Mouse (Mus musculus) A20 (cell line): Measurements from ENCODE around the gene Cst7.
"Not testable (repeated sequence)": the region's sequence is repeated elsewhere in the genome, so short reads cannot be mapped to it uniquely, and the experiment has no call there.

Source experiments
- DNase-seq: peaks from one replicate; pipeline ENCODE4 v3.0.0-alpha.2; 2011; ENCODE audit warnings: low read depth, low spot score

The Cst7 gene

DNA sequence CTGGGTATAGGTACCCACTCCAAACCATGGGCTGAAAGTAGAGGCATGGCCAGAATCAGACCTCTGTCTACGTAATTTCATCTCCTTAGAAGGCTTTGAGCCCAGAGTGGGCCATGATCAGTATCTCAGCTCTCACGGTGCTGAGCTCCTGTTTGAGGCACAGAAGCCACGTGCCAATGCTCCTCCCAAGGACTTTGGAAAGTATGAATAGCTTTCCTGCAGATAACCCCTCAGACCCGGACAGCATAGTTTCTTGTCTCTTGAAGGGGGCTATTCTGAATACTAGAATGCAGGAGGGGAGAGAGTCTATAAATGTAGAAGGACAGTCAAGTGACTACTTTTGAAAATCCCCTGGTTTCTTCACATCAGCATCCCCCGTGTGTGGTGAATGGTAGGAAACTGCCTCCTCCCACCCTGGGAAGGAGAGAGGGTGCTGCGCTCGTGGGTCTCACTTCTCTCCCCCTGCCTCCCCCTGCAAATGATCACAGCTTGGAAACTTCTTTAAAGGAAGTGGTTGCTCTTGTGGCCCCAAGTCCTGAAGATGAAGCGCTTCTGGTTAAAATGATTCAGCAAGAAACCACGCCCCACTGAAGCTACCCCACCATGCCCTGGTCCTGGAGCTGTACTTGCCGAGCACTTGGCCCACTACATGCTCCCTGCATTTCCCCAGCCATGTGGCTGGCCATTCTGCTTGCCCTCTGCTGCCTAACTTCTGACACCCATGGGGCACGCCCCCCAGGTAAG is at the start of gene Cst7:
Gene Cst7, plus strand, starts transcription at position 569 of the 744 bp plus-strand sequence.
- DNase-seq, result peak; percentile 51

DNA sequence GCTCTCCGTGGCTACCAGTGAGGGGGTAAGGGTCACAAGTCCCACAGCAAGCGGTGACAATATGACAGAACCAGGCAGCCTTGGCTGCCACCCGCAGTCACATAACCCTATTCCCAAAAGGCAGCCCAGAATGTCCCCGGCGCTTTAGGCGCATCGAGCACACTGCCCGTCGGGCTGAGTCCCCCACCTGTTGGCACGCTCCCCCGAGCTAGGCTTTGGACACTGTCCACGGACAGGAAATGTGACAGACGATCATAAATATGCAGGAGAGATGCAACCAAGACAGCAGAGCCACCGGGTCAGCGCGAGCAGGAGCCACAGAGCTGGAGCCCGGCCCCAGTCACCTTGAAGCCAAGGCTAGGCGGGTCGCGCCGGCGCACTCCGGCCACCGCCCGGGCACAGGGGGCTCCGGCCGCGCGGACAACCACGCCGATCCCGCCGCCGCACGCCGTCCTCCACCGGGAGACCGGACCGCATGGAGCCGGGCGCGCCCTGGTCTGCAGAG is 44.5 kb upstream of the Cst7 start:
- no peak for DNase-seq

DNA sequence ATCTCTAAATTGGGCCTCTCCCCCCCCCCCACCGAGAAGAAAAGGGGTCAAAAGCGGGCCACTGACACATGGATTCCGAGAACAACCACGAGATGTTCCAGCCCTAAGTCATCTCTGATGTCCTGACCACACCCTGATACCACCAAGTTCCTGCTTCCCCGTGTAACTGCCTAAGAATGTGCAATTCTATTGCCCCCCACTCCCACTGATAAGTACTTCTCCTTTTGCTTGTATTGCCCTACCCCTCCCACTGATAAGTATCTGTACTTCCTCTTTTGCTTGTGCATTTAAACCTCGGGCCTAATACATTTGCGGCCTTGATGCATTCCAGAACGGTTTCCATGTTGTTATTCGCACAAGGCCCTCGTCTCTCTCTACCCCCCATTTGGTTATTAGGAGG is 20.6 kb upstream of the Cst7 start:
- DNase-seq, result not testable (repeated sequence)

DNA sequence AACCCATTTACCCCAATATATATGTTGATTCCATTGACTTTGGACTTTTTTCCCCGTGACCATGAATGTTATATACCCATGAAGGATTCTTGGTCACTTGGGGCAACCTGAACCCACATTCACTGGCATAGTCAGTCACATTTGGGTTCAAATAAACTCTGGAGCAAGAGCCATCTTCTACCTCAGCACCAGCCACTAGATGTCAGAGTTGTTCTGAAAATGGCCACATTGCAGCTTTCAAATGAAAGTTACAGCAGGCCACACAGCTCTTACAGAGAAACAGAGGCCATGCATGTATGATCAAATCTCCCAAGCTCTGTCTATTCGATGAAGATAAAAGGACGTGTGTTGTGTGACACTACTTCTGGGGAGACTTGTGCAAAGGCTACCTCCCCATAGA is 11.6 kb upstream of the Cst7 start:
- DNase-seq, result peak; percentile 73

DNA sequence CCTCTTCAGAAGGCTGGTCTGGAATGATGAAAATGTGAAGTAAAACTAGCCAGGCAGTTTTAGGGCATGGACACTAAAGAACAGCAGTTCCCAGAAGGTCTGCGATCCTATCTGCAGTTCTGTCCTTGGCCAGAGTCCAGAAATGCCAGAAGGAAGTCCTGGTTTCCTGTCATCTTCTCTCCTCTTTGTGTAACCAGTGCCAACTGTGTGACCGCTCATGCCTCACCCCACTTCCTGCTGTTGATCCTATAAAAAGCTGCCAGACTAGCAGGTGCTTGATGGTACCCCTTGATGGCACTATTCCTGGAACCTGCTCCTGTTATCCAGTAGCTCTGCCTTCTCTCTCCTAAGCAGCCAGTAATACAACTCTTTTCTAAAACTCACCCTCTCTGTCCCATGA is 3.2 kb upstream of the Cst7 start:
- peak; percentile 13 for DNase-seq

DNA sequence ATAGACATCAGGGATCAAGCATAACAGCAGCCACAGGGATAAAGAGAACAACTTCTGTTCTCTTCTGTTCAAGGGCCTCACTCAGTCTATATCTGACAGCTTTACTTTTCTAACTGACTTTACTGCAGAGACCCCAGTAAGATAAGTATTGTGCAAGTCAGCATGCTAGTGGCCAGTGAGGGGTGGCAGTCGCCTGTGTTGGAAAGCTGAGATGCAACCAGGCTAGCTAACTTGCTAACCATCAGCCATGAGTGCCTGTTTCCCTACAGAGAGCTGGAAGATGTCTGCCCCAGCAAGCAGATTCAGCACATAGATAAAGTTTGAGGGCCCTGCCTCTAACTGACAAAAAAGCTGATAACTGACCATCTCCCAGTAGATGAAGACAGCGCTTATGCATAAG is 546 bp downstream of the Cst7 start:
- DNase-seq, result no peak

DNA sequence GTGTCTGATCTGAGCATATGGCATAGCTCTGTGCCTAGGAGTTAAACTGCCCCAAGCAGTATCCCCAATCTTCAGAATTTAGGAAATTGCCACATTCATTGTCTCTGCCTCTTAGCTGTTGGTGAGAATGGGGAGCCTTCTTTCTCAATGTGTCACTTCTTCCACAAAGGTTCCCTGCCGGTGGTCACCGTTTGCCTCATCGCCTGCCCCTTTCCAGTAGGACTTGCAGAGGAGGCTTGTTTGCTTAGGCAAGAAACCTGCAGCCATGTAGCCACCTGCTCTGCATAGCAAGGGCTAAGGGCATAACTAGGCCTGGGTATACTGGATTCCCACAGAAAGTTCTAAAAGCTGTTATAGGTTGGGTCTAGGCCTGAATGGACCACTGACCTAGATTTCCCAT is 2.2 kb downstream of the Cst7 start:
- no peak for DNase-seq

DNA sequence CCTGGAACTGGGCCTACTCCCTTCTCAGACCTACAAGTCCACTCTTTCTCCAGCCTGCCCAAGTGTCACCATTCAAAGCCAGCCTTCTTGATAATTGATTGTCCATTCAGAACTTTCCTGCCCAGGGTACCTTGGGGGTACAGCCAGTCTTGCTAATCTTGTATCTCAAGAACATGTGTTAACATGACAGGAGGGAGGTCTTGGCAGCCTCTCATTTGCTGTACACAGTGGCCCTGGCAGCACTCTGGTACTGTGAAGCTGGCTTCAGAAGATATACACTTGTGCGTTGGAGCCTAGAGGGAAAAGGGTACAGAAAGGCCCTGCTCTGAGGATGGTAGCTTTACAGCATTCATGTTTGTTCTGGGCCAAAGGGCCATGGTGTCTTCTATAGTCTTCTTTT is 6.0 kb downstream of the Cst7 start:
- no peak for DNase-seq

DNA sequence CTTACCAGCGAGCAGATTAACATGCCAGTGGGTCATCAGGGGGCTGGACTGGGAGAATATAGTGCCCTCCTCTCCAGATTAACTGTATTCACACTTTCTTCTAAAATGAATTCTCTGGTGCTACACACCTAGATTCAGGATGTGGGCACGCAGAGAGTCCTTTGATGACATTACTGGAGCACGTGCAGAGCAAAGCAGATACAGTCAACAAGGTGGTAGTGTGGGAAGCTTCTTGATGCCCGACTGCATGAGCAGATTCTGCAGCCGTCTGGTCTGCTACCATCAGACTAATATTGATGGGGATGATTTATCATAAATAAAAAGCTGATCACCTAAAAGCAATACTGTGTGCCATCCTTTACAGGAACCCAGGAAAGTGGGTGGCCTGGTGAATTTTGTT is 8.4 kb downstream of the Cst7 start:
- no peak for DNase-seq

DNA sequence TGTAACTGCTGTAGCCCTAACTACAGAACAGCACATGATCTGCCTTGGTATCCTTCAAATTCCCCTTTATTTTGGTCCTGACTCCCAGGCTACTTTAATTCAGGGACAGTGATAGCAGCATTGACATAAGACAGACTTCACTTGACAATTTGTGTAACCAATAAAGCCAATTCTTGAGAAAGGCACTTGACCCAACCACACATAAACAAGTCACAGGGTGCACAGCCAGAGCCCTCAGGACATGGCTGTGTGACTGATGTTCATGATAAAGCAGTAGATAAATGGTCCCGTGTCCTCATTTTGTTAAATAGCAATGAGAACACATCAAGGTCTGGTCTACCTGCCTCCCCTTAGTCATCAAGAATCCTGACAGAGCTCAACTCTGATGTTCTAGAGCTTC is 9.4 kb downstream of the Cst7 start:
- DNase-seq, result no peak

DNA sequence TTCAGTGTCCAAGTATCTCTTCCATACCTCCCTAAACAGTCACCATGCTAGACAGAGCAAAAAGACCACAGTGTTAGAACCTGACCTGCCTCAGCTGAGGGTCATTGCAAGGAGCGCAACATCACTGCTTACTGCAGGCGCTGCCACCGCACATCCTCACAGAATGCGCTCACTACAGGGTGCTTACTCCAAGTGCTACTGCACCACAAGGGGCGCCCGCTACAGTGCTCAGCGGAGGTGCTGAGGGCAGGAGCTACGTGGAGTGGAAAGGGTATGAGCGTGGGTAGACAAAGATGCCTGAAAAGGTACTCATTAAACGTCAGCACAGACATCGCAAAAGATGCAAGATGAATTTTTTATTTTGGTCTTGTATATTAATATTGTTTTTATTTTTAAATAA is 18.9 kb downstream of the Cst7 start:
- DNase-seq, result no peak

DNA sequence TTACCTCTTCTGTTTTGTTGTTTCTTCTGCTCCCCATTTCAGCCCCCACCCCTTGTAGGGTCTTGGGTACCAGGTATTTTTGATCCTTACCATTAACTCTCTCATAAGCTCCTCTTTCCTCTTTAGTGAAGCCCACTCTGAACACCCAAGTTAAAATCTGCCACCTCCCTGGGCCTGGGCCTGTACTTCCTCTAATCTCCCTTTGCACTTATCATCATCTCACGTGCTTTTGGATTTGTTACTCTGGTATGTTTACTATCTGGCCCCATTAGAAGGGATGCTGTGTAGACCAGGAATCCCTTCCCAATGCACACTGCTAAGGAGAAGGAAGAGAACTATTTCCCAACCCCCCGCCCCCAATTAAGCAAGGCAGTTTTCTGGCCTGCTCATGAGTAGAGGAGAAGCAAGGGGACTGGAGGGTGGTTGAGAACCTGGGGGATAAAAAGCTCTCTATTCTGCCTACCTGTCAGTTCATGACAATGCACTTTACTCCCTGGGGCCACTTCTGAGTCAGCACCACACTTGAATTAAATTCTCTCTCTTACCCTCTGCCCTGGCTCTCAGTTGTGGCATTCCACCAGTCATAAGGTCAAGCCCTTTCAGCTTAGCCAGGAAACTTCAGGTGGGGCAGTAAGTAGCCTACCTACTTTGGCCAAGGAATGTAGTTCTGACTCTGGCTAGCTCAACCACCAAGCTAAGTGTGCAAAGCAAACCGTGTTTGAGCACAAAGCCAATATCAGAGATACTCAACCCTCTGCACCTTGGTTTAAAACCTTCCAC is 25.4 kb downstream of the Cst7 start:
- no peak for DNase-seq

DNA sequence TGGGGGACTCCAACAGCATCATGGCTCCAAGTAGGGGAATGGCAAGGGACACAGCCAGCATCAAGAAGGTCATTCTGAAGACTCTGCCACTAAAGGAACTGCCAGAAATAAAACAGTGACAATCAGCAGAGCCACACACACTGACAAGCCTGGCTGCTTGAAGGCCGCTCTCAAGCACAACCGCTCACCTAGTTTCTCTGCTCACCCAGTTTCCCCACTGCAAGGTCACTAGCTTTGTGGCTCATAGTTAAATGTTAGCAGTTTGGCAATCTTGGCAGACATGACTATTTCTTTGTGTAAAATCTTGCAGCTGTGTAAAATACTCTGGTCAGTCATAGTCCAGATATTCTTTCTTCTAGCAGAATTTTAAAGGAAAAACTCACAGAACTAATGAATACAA is 30.0 kb downstream of the Cst7 start:
- no peak for DNase-seq

DNA sequence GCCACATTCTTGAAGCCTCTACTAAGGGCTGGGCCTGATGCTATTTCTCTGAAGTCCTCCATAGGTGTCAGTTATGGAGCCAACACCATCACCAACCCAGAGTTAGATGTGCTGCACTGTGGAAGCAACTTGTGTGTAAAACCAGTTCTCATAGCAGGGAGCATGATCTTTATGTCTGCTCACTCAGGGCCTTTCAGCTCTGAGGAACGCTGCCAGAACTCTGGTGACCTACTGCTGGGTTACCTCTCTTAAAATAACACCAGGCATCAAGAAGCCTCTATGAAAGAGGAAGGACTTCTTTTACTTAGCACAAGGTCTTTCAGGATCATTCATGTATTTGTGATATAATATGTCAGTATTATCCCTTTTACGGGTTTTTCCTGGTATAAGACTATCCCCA is 32.0 kb downstream of the Cst7 start:
- peak; percentile 50 for DNase-seq

DNA sequence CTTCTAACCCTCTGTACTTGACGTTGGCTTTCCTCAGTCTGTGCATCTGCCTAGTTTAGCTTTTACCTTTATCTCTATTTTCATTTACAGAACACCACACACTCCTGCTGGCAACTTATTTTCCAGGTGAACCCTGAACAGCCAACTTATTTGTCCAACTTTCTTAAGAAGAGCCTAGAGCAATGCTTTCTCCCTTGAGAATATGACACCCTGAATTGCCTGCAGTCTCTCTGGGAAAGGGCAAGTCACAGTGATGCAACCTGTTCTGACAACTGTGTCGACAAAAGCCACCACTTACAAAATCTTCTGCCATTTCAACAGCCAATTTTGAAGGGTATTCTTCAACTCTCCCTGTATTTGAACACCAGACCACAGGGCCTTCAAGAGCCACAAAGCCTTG is 34.6 kb downstream of the Cst7 start:
- DNase-seq, result no peak

DNA sequence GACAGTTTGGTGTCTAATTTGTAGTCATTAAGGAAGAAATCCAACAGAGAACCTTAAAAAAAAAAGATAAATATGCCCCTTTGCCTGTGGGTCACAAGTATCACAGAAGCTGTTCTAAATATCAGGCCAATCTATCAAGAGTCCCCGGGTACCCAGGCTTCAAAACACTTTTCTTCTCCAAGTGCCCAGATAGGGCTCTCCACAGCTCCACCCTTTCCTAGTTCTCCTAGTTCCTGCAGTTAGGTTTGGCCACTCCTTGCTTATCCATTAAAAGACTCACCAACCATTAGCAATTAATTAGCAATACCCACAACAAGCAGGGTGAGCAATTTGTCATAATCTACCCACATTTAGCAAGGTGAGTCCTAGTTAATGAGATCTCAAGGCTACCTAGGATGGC is 36.9 kb downstream of the Cst7 start:
- DNase-seq, result no peak

DNA sequence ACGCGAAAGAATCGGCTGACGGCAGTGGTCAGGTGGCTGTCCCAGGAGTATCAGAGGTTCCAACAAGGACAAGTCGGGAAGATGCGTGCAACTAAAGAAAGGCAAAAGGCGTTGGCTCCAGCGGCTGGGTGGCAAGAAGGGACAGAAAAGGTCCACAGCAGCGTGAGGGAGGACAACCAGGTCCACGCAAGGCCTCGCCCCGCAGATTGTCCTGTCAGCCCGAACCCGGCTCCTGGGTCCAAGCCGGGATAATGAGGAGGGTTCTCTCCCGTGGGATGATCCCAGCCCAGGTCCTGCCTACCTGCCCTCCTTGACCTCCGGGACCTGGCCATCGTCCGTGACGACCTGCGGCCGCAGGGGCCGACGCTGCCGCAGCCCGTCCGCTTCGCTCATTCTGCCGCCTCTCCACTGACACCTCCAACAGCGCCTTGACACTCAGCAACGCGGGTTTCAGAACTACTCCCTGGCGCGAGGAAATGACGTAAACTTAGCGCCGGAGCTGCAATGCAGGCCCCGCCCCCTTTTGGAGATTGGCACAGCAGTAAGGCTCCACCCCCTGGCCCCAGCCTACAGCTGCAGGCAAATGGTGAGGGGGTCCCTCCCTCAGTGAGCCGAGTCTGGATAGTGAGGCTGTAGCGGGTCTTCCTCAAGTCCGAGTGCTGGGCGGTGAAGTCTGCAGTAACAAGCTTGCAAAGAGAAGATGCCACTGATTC is 38.0 kb downstream of the Cst7 start, which contains the start of gene Apmap:
Gene Apmap, minus strand, starts transcription at position 481 of the 713 bp plus-strand sequence.
- peak; percentile 98 for DNase-seq

DNA sequence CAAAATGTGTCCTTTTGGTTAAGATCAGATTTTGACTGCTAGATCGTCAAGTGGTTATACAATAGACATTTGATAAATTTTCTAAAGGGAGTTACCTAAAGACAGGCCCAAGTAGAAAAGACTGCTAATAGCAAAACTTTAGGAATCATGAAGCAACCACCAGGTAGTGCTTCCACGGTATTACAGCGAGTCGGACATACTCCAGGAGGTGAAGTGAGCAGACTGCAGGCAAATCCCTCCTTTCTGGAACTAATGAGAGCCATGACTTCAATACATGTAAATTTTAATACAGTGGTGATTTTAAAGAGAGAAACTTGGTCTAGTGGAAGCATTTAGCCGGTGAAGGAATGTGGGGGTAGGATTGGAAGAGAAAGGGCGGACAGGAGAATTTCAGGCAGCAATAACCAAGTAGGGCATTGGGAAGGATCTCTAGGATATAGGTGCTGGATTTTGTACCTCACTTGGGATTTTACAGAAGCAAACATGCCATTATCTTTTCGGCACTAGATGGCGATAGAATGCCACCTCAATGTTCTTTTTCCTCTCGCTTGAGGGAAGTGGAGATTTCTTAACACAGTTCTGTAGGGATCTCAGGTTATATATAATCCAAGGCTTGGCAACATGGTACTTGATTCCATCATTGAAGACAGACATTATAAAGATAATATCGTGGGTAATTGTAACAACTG is 38.8 kb downstream of the Cst7 start:
- peak; percentile 82 for DNase-seq

DNA sequence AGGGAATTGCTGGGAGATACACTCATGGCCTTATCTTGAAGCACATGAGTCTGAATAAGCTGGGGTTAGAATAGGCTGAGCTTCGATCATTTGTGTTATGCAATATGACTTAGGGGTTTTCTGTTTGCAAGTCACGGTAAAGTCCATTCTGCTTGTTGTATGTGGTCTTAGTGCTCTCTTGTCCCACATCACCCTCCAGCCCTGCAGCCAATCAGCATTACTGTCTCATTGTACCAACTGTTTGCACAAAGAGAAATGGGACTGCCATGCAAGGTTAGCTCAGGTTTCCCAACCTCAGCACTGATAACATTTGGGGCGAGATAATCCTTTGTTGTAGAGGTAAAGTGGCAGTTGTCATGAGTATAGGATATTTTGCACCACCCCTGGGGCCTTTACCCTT is 39.9 kb downstream of the Cst7 start:
- no peak for DNase-seq

DNA sequence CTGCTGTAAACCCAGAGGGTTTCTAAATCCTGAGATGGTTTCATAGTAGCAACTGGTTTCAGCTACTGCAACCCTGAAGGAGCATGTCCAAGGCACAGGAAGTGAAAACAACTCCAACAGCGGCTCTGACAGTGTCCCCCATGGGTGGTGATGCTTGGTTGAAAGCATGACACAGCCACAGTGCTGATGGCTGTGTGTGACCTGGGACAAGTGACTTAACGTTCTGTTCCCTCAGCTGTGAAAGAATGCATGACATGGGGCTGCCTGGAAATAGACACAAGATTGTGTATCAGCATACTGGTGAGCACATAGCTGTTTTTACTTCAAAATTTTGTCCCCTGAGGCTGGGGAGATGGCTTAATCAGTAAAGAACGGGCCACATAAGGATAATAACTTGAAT is 51.5 kb downstream of the Cst7 start:
- DNase-seq, result no peak

DNA sequence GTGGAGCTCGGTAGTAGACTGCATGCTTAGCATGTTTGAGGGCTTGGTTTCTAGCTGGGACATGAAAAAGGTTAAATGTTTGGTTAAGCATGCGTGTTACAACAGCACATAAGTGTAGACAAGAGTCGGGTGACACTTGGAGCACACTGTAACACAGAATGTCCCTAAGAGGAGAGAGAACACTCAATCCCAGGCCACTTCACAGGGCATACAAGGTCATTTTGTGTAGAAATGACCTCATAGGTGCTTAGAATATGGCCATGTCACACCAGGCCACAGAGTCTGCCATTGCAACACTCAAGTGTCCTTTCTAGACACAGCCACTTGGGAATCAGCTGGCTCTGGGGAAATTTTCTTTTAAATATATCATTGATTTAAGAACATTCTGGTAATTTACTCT is 53.7 kb downstream of the Cst7 start:
- DNase-seq, result no peak

DNA sequence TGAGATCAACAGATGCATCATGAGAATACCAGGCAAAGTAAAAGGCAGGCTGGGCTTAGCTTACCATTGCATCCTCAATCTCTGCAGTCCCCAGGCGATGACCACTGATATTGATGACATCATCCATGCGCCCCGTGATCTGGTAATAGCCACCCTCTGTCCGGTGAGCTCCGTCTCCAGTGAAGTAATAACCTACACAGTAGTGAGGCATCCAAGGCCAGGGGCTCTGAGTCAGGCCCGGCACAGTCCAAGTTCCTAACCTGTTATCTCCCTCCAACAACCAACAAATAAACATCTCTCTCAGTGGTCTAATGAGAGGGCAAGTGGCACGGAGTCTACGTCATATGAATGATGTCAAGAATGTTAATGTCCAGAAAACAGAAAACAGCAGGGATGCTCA is 54.7 kb downstream of the Cst7 start:
- DNase-seq, result no peak
